Mouse (Mus musculus) MEL (cell line): ENCODE measurements around the gene Samd13. TPM values are rescaled to one million over a fixed set of nuclear protein-coding genes. Genes with fewer than 3 reads are reported as not detected.

Experiments
- DNase-seq: peaks from one replicate; pipeline ENCODE4 v3.0.0; 2011; ENCODE audit warnings: low read depth, low spot score
- H3K27ac ChIP-seq: 2 replicates; pipeline ENCODE4 v1.5.1; 2012; ENCODE audit warnings: low read depth, mild to moderate bottlenecking, control low read depth, low read length, moderate library complexity; ENCODE audit not compliant: control insufficient read depth
- H3K27me3 ChIP-seq, 2 experiments: fragments of 150-350 bp in 1 of 2; sonication (generic) in 1 of 2; 2 replicates each; pipeline ENCODE4 v1.6.1; 2012; ENCODE audit warnings: low read length in 2 of 2, mild to moderate bottlenecking in 2 of 2, improper control_type of control experiment in 1 of 2, moderate library complexity in 1 of 2; ENCODE audit not compliant: insufficient read depth in 2 of 2, control insufficient read depth in 1 of 2
- H3K36me3 ChIP-seq, 2 experiments: 2 replicates each; pipeline ENCODE4 v1.6.1; 2012 to 2014; ENCODE audit warnings: low read length in 2 of 2, improper control_type of control experiment in 1 of 2, inconsistent platforms in 1 of 2, mild to moderate bottlenecking in 1 of 2; ENCODE audit not compliant: insufficient read depth in 2 of 2, control insufficient read depth in 1 of 2
- H3K4me1 ChIP-seq, 2 experiments: fragments of 150-350 bp in 1 of 2; sonication (generic) in 1 of 2; 2 replicates each; pipeline ENCODE4 v1.6.1; 2012; ENCODE audit warnings: low read length in 2 of 2, improper control_type of control experiment in 1 of 2, mild to moderate bottlenecking in 1 of 2; ENCODE audit not compliant: insufficient read depth in 2 of 2, control insufficient read depth in 1 of 2
- H3K4me3 ChIP-seq, 2 experiments: fragments of 150-350 bp in 1 of 2; sonication (generic) in 1 of 2; 2 replicates each; pipeline ENCODE4 v1.5.1; 2012; ENCODE audit warnings: low read depth in 2 of 2, low read length in 2 of 2, mild to moderate bottlenecking in 2 of 2, moderate library complexity in 2 of 2, control low read depth in 1 of 2, improper control_type of control experiment in 1 of 2; ENCODE audit not compliant: control insufficient read depth in 1 of 2, insufficient read depth in 1 of 2
- H3K79me2 ChIP-seq: 2 replicates; pipeline ENCODE4 v1.6.1; 2012; ENCODE audit warnings: mild to moderate bottlenecking, low read length, moderate library complexity; ENCODE audit not compliant: control insufficient read depth, poor library complexity, insufficient read depth
- H3K9ac ChIP-seq: 2 replicates; pipeline ENCODE4 v1.6.1; 2012; ENCODE audit warnings: low read depth, mild to moderate bottlenecking, control low read depth, low read length, moderate library complexity; ENCODE audit not compliant: control insufficient read depth, poor library complexity, severe bottlenecking
- H3K9me3 ChIP-seq: fragments of 150-350 bp; sonication (generic); replicated peaks from 2 replicates; pipeline ENCODE4 v1.6.1; 2012; ENCODE audit warnings: mild to moderate bottlenecking, low read length, improper control_type of control experiment, moderate library complexity; ENCODE audit not compliant: insufficient read depth
- BHLHE40 ChIP-seq: IDR thresholded peaks from 2 replicates; pipeline ENCODE4 v1.6.1; 2012; ENCODE audit warnings: low read depth, mild to moderate bottlenecking, inconsistent platforms, low read length, improper control_type of control experiment, borderline replicate concordance
- CHD1 ChIP-seq: IDR thresholded peaks from 2 replicates; pipeline ENCODE4 v1.6.1; 2012; ENCODE audit warnings: low read depth, mild to moderate bottlenecking, inconsistent platforms, low read length, improper control_type of control experiment
- CHD2 ChIP-seq: IDR thresholded peaks from 2 replicates; pipeline ENCODE4 v1.6.1; 2011; ENCODE audit warnings: low read length, improper control_type of control experiment
- E2F4 ChIP-seq: IDR thresholded peaks from 2 replicates; pipeline ENCODE4 v1.6.1; 2011; ENCODE audit warnings: low read depth, low read length, improper control_type of control experiment, borderline replicate concordance
- ELF1 ChIP-seq: IDR thresholded peaks from 2 replicates; pipeline ENCODE4 v1.6.1; 2014; ENCODE audit warnings: low read depth, mild to moderate bottlenecking, inconsistent platforms, low read length, improper control_type of control experiment, moderate library complexity
- GABPA ChIP-seq: IDR thresholded peaks from 2 replicates; pipeline ENCODE4 v1.6.1; 2012; ENCODE audit warnings: low read depth, mild to moderate bottlenecking, inconsistent platforms, low read length, improper control_type of control experiment, moderate library complexity
- JUND ChIP-seq: IDR thresholded peaks from 2 replicates; pipeline ENCODE4 v1.6.1; 2011; ENCODE audit warnings: low read depth, mild to moderate bottlenecking, improper control_type of control experiment, low read length
- MAFK ChIP-seq: IDR thresholded peaks from 2 replicates; pipeline ENCODE4 v1.6.1; 2011; ENCODE audit warnings: low read depth, mild to moderate bottlenecking, low read length, improper control_type of control experiment, borderline replicate concordance
- MAZ ChIP-seq: IDR thresholded peaks from 2 replicates; pipeline ENCODE4 v1.6.1; 2012; ENCODE audit warnings: low read depth, mild to moderate bottlenecking, inconsistent platforms, low read length, improper control_type of control experiment
- MXI1 ChIP-seq: IDR thresholded peaks from 2 replicates; pipeline ENCODE4 v1.6.1; 2011; ENCODE audit warnings: mild to moderate bottlenecking, low read depth, low read length, improper control_type of control experiment
- MYB ChIP-seq: IDR thresholded peaks from 2 replicates; pipeline ENCODE4 v1.6.1; 2011; ENCODE audit warnings: mild to moderate bottlenecking, low read depth, low read length, improper control_type of control experiment
- MYC ChIP-seq: IDR thresholded peaks from 2 replicates; pipeline ENCODE4 v1.6.1; 2011; ENCODE audit warnings: low read depth, mild to moderate bottlenecking, low read length, improper control_type of control experiment, moderate library complexity
- POLR2AphosphoS5 ChIP-seq: IDR thresholded peaks from 2 replicates; pipeline ENCODE4 v1.6.1; 2012; ENCODE audit warnings: low read depth, borderline replicate concordance, mild to moderate bottlenecking, inconsistent platforms, low read length, moderate library complexity, mixed read lengths
- RCOR1 ChIP-seq: IDR thresholded peaks from 2 replicates; pipeline ENCODE4 v1.6.1; 2012; ENCODE audit warnings: low read depth, mild to moderate bottlenecking, inconsistent platforms, low read length, improper control_type of control experiment
- SIN3A ChIP-seq: IDR thresholded peaks from 2 replicates; pipeline ENCODE4 v1.6.1; 2012; ENCODE audit warnings: low read length, improper control_type of control experiment, inconsistent platforms
- SMC3 ChIP-seq: IDR thresholded peaks from 2 replicates; pipeline ENCODE4 v1.6.1; 2011; ENCODE audit warnings: low read depth, low read length, improper control_type of control experiment
- TAL1 ChIP-seq: IDR thresholded peaks from 2 replicates; pipeline ENCODE4 v1.6.1; 2012; ENCODE audit warnings: mild to moderate bottlenecking, inconsistent platforms, low read length, moderate library complexity, mixed read lengths
- TCF12 ChIP-seq: IDR thresholded peaks from 2 replicates; pipeline ENCODE4 v1.6.1; 2014; ENCODE audit warnings: low read depth, mild to moderate bottlenecking, inconsistent platforms, low read length, improper control_type of control experiment, moderate library complexity
- USF1 ChIP-seq: IDR thresholded peaks from 2 replicates; pipeline ENCODE4 v1.6.1; 2014; ENCODE audit warnings: low read depth, mild to moderate bottlenecking, inconsistent platforms, low read length, improper control_type of control experiment, moderate library complexity
- USF2 ChIP-seq, 2 experiments: IDR thresholded peaks; 2 replicates each; pipeline ENCODE4 v1.6.1; 2011 to 2012; ENCODE audit warnings: improper control_type of control experiment in 2 of 2, low read length in 2 of 2, borderline replicate concordance in 1 of 2, inconsistent platforms in 1 of 2, low read depth in 1 of 2, mild to moderate bottlenecking in 1 of 2; ENCODE audit not compliant: insufficient read depth in 1 of 2
- ZC3H11A ChIP-seq: IDR thresholded peaks from 2 replicates; pipeline ENCODE4 v1.6.1; 2012; ENCODE audit warnings: low read depth, mild to moderate bottlenecking, inconsistent platforms, low read length, improper control_type of control experiment
- ZKSCAN1 ChIP-seq: IDR thresholded peaks from 2 replicates; pipeline ENCODE4 v1.6.1; 2012; ENCODE audit warnings: low read depth, mild to moderate bottlenecking, inconsistent platforms, low read length, improper control_type of control experiment, moderate library complexity
- ZMIZ1 ChIP-seq: IDR thresholded peaks from 2 replicates; pipeline ENCODE4 v1.6.1; 2012; ENCODE audit warnings: low read depth, mild to moderate bottlenecking, inconsistent platforms, low read length, improper control_type of control experiment, moderate library complexity
- ZNF384 ChIP-seq: IDR thresholded peaks from 2 replicates; pipeline ENCODE4 v1.6.1; 2012; ENCODE audit warnings: low read depth, mild to moderate bottlenecking, inconsistent platforms, low read length, improper control_type of control experiment
- polyA plus RNA-seq, 2 experiments: library from polyadenylated mRNA; stranded (reverse) in 1 of 2; unstranded in 1 of 2; fragments of >175 nt in 1 of 2; fragments of >200 nt in 1 of 2; gene quantifications; 2 replicates each; pipeline versions ENCODE4 v1.2.1 to v1.2.4; 2012; ENCODE audit warnings: low replicate concordance in 2 of 2, low read depth in 1 of 2; ENCODE audit not compliant: insufficient read length in 2 of 2, insufficient read depth in 1 of 2, missing spikeins in 1 of 2
- total RNA-seq: library from RNA; depleted of rRNA; stranded (reverse); fragments of 300-350 nt; gene quantifications from 2 replicates; pipeline ENCODE4 v1.2.3, GENCODE M21; 2012

The Samd13 gene
- total and polyA plus RNA-seq, 3 experiments: 1.1 to 1.2 TPM; not detected in 1

DNA sequence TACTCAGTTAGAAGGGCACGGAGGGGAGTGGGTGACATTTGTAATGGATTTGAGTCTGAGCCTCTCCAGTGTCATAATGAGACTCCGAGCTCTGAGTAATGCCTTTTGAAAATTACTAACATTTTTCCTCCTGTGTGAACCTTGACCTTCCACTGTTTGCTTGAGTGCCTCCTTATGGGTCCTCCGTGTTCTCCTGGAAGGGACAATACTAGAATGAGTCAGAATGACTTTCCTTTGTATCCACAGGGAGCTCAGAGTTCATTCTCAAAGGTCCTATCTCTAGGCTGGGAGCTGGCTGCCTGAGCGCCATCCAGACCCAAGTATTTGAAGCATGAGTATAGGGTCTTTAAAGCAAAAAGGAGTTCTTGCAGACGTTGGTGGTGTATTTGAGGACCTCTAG, 32.9 kb upstream of the Samd13 start (continued):
- TF ChIP-seq USF1 (no peak), ZKSCAN1 (no peak)

DNA sequence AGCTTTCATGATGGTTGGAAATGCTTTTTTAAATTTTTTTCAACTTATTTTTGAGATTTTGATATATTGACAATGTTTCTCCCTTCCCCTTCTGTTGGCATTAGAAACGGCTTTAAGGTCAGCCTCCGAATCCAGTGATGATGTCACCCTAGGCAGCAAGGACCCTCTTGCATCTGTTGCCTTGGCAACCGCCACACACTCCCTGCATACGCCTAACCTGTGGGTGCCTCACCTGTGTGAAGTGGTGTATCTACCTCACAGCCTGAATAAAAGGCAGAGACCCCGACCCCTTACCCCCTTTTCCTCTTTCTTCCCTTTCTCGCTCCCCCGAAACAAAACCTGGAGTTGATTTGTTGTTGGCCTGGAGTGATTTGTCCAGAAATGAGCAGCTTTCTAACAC, 26.9 kb upstream of the Samd13 start:
- Histone ChIP-seq H3K27me3 (peaks cover 0 to 3% of the 10 kb centered on the region in 2 experiments; a peak in 1 of 4 replicates), H3K4me3 (no peak overlapping the region), H3K9me3 (no peaks in the 10 kb centered on the region), H3K36me3 (no peaks in the 10 kb centered on the region), H3K79me2 (no peaks in the 10 kb centered on the region), H3K4me1 (no peaks in the 10 kb centered on the region), H3K27ac (no peak overlapping the region), H3K9ac (no peak overlapping the region)
- DNase-seq: no peak
- TF ChIP-seq TAL1 (no peak), POLR2AphosphoS5 (no peak), E2F4 (no peak), MAZ (no peak)

DNA sequence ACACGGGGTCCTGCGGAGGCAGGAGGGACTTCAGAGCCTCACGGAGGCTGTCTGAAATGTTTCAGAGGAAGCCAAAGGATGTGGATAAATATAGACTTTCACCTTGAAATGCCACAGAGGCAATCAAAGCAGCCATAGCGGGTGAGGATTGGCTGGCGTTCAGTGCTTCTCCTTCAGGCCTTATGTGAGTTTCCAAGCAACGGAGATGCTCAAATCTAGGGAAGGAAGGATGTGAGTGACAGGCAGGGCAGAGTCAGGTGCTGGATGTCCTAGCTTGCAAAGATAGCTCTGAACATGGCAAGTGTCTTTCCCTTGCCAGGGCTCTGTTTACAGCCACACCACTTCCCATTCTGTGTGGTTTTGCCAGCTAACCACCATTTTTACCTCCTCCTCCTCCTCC, 26.2 kb upstream of the Samd13 start:
- DNase-seq: no peak
- H3K4me1 ChIP-seq: no peaks in the 10 kb centered on the region
- no peak overlapping the region for H3K4me3 ChIP-seq
- no peaks in the 10 kb centered on the region for H3K9me3 ChIP-seq
- H3K9ac ChIP-seq: no peak overlapping the region
- H3K27ac ChIP-seq: no peak overlapping the region
- no peak for TF ChIP-seq MYB
- H3K79me2 ChIP-seq: no peaks in the 10 kb centered on the region
- H3K27me3 ChIP-seq: peaks cover 0 to 3% of the 10 kb centered on the region in 2 experiments; a peak in 1 of 4 replicates
- no peaks in the 10 kb centered on the region for H3K36me3 ChIP-seq

DNA sequence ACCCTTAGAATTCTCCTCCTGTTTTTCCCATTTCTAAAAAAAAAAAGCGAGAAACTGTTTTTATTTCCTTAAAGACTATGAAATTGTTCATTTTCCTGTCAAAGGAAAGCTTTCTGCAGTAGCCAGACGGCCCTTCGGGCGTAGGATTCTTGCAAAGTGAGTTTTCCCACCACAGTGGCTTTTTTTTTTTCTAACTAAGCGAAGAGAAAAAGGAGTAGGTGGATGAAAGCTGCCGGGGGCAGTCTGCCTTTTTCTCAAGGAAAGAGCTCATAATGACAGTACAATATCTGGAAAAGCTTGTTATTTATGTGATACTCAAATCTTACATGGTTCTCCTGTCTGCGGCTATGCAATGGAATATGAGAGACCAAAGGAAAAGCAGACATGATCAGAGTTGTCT, 25.7 kb upstream of the Samd13 start:
- DNase-seq: no peak
- Histone ChIP-seq H3K27me3 (peaks cover 0 to 3% of the 10 kb centered on the region in 2 experiments; a peak in 1 of 4 replicates), H3K79me2 (no peaks in the 10 kb centered on the region), H3K9ac (no peak overlapping the region), H3K4me1 (no peaks in the 10 kb centered on the region), H3K9me3 (no peaks in the 10 kb centered on the region), H3K4me3 (no peak overlapping the region), H3K36me3 (no peaks in the 10 kb centered on the region), H3K27ac (no peak overlapping the region)
- TF ChIP-seq BHLHE40: no peak
- no peak for TF ChIP-seq SIN3A
- TF ChIP-seq CHD2: no peak
- TF ChIP-seq CHD1: no peak
- no peak for TF ChIP-seq JUND
- no peak for TF ChIP-seq USF2 (IDR thresholded peaks at IDR 0.05; ENCODE audit: borderline replicate concordance in 1 of 2, insufficient read depth in 1 of 2, low read depth in 1 of 2, low read length in 2 of 2)
- no peak for TF ChIP-seq ZMIZ1
- no peak for TF ChIP-seq GABPA
- no peak for TF ChIP-seq ZNF384
- TF ChIP-seq ZC3H11A: no peak
- TF ChIP-seq RCOR1: no peak
- TF ChIP-seq E2F4: no peak
- no peak for TF ChIP-seq SMC3
- no peak for TF ChIP-seq MXI1
- TF ChIP-seq MYC: no peak
- no peak for TF ChIP-seq ELF1
- no peak for TF ChIP-seq TCF12
- no peak for TF ChIP-seq MAFK
